Mouse (Mus musculus) liver, adult 2 months (tissue): Measurements from ENCODE around the gene Rpn1. TPM values are rescaled to one million over a fixed set of nuclear protein-coding genes. Genes with fewer than 3 reads are reported as not detected.

Experiments
- DNase-seq: peaks from one replicate; pipeline ENCODE4 v3.0.0-alpha.2; 2011; ENCODE audit warnings: low read depth, low spot score; ENCODE audit errors: extremely low read depth
- H3K27ac ChIP-seq: fragments of 200-500 bp; replicated peaks from 2 replicates; pipeline ENCODE4 v1.5.1; 2012; ENCODE audit warnings: low read depth, mild to moderate bottlenecking, control low read depth, inconsistent platforms, low read length; ENCODE audit not compliant: insufficient read depth
- H3K27me3 ChIP-seq: fragments of 200-500 bp; 2 replicates; pipeline ENCODE4 v1.6.1; 2012; ENCODE audit warnings: mild to moderate bottlenecking, moderate library complexity, low read length, inconsistent platforms; ENCODE audit not compliant: control insufficient read depth, insufficient read depth
- H3K36me3 ChIP-seq: fragments of 200-500 bp; 2 replicates; pipeline ENCODE4 v1.6.1; 2012; ENCODE audit warnings: low read length, inconsistent platforms; ENCODE audit not compliant: control insufficient read depth, insufficient read depth
- H3K4me1 ChIP-seq: fragments of 200-500 bp; 2 replicates; pipeline ENCODE4 v1.6.1; 2011; ENCODE audit warnings: low read length; ENCODE audit not compliant: control insufficient read depth, insufficient read depth
- H3K4me3 ChIP-seq: fragments of 200-500 bp; 2 replicates; pipeline ENCODE4 v1.5.1; 2011; ENCODE audit warnings: low read depth, mild to moderate bottlenecking, control low read depth, low read length, moderate library complexity; ENCODE audit not compliant: insufficient read depth
- H3K79me2 ChIP-seq: fragments of 200-500 bp; 2 replicates; pipeline ENCODE4 v1.6.1; 2012; ENCODE audit warnings: inconsistent platforms, mild to moderate bottlenecking, low read length, moderate library complexity; ENCODE audit not compliant: control insufficient read depth, insufficient read depth
- H3K9ac ChIP-seq: fragments of 200-500 bp; 2 replicates; pipeline ENCODE4 v1.6.1; 2012; ENCODE audit warnings: low read depth, mild to moderate bottlenecking, control low read depth, inconsistent platforms, low read length
- CTCF ChIP-seq: fragments of 200-500 bp; IDR thresholded peaks from 2 replicates; pipeline ENCODE4 v1.5.1; 2011; ENCODE audit warnings: low read depth, low read length, control low read depth
- POLR2A ChIP-seq: fragments of 200-500 bp; IDR thresholded peaks from 2 replicates; pipeline ENCODE4 v1.6.1; 2011; ENCODE audit warnings: low read length, control low read depth; ENCODE audit not compliant: insufficient read depth; ENCODE audit errors: extremely low read depth
- WGBS: fragments of 180-500 bp; shearing (Covaris S2); methylation state at CpG from one replicate; pipeline ENCODE4 v1.1.7; 2018; 5-methylcytosine and 5-hydroxymethylcytosine counted together
- polyA plus RNA-seq: library from polyadenylated mRNA; depleted of rRNA; stranded (reverse); fragments of >200 nt; gene quantifications from 2 replicates; pipeline ENCODE4 v1.2.3, GENCODE M21; 2012; rRNA removed
- total RNA-seq: library from RNA; depleted of rRNA; stranded (reverse); fragments of >200 nt; gene quantifications from 2 replicates; pipeline ENCODE4 v1.2.3, GENCODE M21; 2014; rRNA removed

The Rpn1 gene
- total and polyA plus RNA-seq, 2 experiments: 124 to 149 TPM

DNA sequence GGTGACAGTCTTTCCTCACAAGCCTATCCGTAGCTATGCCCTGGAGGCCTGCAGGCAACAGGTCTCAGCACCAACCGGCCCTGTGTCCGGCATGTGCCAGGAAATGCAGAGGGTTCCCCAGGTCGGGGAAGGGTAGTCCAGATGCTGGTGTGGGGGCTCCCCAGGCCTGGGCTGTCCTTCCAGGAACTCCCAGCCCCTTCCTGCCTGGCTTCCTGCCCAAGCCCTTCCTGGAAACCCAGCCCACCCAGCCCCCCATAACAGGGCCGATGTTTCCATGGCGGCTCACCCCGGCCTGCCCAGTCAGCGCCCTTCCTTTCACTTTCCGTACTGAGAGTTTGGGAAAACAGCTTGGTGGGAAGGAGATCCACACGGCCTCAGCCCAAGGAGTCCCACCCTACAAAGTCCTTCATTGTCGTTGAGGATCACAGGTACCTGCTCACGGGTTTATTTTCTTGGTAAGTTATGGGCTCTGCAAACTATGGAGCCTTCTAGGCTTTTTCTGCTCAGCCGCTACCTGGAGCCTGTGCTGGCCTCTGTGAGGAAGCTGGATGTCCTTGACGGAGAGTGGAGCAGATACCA lies 67.9 kb downstream of the Rpn1 start:
- Histone ChIP-seq H3K79me2 (no peaks in the 10 kb centered on the region), H3K4me3 (no peak overlapping the region), H3K9ac (peak overlapping the region; percentile 26; the same call in 1 of the 2 replicates), H3K27ac (peak overlapping the region; percentile 68), H3K36me3 (no peaks in the 10 kb centered on the region), H3K4me1 (no peaks in the 10 kb centered on the region), H3K27me3 (no peaks in the 10 kb centered on the region)
- no peak for DNase-seq
- TF ChIP-seq CTCF (no peak), POLR2A (no peak)
- WGBS: 73% methylated on average over 14 of the region's 14 CpGs

DNA sequence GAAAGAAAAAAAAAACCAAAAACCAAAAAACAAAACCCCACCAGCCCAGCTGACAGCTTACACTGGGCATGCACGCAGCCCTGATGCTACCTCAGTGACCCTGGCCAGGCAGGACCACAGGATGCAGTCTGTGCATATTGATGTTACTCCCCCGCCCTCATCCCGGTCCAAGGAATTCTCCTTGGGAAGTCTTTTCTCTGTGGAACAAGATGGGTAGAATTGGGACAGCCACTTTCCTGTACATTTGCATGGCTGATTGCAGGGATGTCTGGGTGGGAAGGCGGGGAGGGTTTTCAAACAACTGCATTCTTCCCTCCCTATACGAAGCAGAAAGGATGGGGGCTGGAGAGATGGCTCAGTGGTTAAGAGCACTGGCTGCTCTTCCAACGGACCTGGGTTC lies 68.7 kb downstream of the Rpn1 start:
- no peak for TF ChIP-seq POLR2A
- TF ChIP-seq CTCF: no peak
- DNase-seq: no peak
- H3K36me3 ChIP-seq: no peaks in the 10 kb centered on the region
- H3K27ac ChIP-seq: no peak overlapping the region
- no peaks in the 10 kb centered on the region for H3K79me2 ChIP-seq
- H3K4me1 ChIP-seq: no peaks in the 10 kb centered on the region
- H3K9ac ChIP-seq: no peak overlapping the region
- H3K4me3 ChIP-seq: no peak overlapping the region
- H3K27me3 ChIP-seq: no peaks in the 10 kb centered on the region
- 77% methylated on average over 6 of the region's 6 CpGs for WGBS

Other genes starting within 250 kb of the Rpn1 start
- 1.0 and 1.1 TPM in 2 replicates for gene Gm45140, start 248.7 kb upstream of the Rpn1 start, total RNA-seq
- gene Gm45140, start 248.7 kb upstream of the Rpn1 start, polyA plus RNA-seq: 0.51 and 0.98 TPM in 2 replicates
- 18.6 and 22.8 TPM in 2 replicates for gene Isy1, start 245.7 kb upstream of the Rpn1 start, total RNA-seq
- gene Isy1, start 245.7 kb upstream of the Rpn1 start, polyA plus RNA-seq: 5.6 and 6.8 TPM in 2 replicates
- gene Cnbp, start 233.4 kb upstream of the Rpn1 start, total RNA-seq: 271 and 286 TPM in 2 replicates
- gene Cnbp, start 233.4 kb upstream of the Rpn1 start, polyA plus RNA-seq: 165 and 177 TPM in 2 replicates
- gene Copg1, start 196.7 kb upstream of the Rpn1 start, total RNA-seq: 41.1 and 57.2 TPM in 2 replicates
- gene Copg1, start 196.7 kb upstream of the Rpn1 start, polyA plus RNA-seq: 19.5 and 21.5 TPM in 2 replicates
- gene Hmces, start 170.5 kb upstream of the Rpn1 start, total RNA-seq: 6.5 and 7.9 TPM in 2 replicates
- gene Hmces, start 170.5 kb upstream of the Rpn1 start, polyA plus RNA-seq: 6.3 and 9.6 TPM in 2 replicates
- 0.13 TPM in 1 of 2 replicates, not detected in the other for gene H1fx, start 102.8 kb upstream of the Rpn1 start, total RNA-seq
- gene H1fx, start 102.8 kb upstream of the Rpn1 start, polyA plus RNA-seq: 0.11 and 0.52 TPM in 2 replicates
- gene Rab7, start 39.2 kb upstream of the Rpn1 start, total RNA-seq: 69.7 and 80.9 TPM in 2 replicates
- gene Rab7, start 39.2 kb upstream of the Rpn1 start, polyA plus RNA-seq: 134 and 145 TPM in 2 replicates
- 0.09 and 0.27 TPM in 2 replicates for gene Gata2, start 109.4 kb downstream of the Rpn1 start, total RNA-seq
- 1.3 and 1.7 TPM in 2 replicates for gene Gata2, start 109.4 kb downstream of the Rpn1 start, polyA plus RNA-seq
- not detected in 2 replicates for gene Dnajb8, start 137.8 kb downstream of the Rpn1 start, total RNA-seq
- gene Dnajb8, start 137.8 kb downstream of the Rpn1 start, polyA plus RNA-seq: not detected in 2 replicates